Mouse (Mus musculus) cerebellum, adult 2 months (tissue): ENCODE results near the gene Hnrnpa2b1.

ENCODE experiments used
- CTCF ChIP-seq: fragments of 200-500 bp; IDR thresholded peaks from 2 replicates; pipeline ENCODE4 v1.5.1; 2011; ENCODE audit warnings: low read depth, mild to moderate bottlenecking, control low read depth, low read length, moderate library complexity, borderline replicate concordance; ENCODE audit not compliant: insufficient read depth
- POLR2A ChIP-seq: fragments of 200-500 bp; IDR thresholded peaks from 2 replicates; pipeline ENCODE4 v1.6.1; 2011; ENCODE audit warnings: low read length, control low read depth, borderline replicate concordance; ENCODE audit not compliant: insufficient read depth

DNA sequence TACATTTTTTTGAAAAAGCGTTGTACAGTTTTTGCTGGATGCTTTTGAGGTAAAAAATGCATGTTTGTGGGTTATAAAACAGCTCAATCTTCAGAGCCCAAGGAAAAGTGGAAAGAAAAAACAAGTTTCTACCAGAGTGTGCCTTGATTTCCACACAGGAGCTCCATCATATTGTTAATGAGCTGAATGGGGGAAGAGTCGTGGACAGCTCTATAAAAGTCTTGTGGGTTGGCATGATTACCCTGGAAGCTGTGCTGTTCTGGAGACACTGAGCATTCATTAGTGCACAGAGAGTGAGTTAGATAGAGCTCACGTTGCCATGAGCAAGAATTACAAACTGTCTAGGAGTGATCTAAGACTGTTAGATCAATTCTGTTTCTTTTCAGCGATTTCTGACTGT, 2.5 kb upstream of the Hnrnpa2b1 start:
- no peak for TF ChIP-seq CTCF
- no peak for TF ChIP-seq POLR2A
